Mouse (Mus musculus) activated CD4-positive, CD25-positive, alpha-beta regulatory T cell, adult 4 months (primary cell): ENCODE results near the gene Wipi1. TPM values are rescaled to one million over a fixed set of nuclear protein-coding genes. Genes with fewer than 3 reads are reported as not detected.
"Not testable (repeated sequence)": the region's sequence is repeated elsewhere in the genome, so short reads cannot be mapped to it uniquely, and the experiment has no call there.

Experiments used
- ATAC-seq: one replicate; pipeline ENCODE4 v1.8.0; 2017
- polyA plus RNA-seq, 2 experiments: library from polyadenylated mRNA; unstranded; fragments of 100-300 nt; shearing (Covaris generic); gene quantifications; one replicate each; pipeline ENCODE4 v1.2.1; 2017

Wipi1 gene
- polyA plus RNA-seq = under 1 TPM in 1 of 2 experiments, not detected in 1; 0.29 TPM

GRCm38 (mm10) chr11:109611303-109612149, at the start of gene Wipi1:
Gene Wipi1, minus strand, starts transcription at chr11:109611967.
- peak; percentile 85 for ATAC-seq

GRCm38 (mm10) chr11:109660526-109660925, 48.8 kb upstream of the Wipi1 start:
- not testable (repeated sequence) for ATAC-seq

GRCm38 (mm10) chr11:109656232-109656631, 44.5 kb upstream of the Wipi1 start:
- no peak for ATAC-seq

GRCm38 (mm10) chr11:109654581-109654980, 42.8 kb upstream of the Wipi1 start:
- no peak for ATAC-seq

- no peak for ATAC-seq
Measured at GRCm38 (mm10) chr11:109653201-109653600, 41.4 kb upstream of the Wipi1 start.

- ATAC-seq = no peak
Measured at GRCm38 (mm10) chr11:109652505-109652904, 40.7 kb upstream of the Wipi1 start.

GRCm38 (mm10) chr11:109651566-109652024, 39.8 kb upstream of the Wipi1 start:
- no peak for ATAC-seq

GRCm38 (mm10) chr11:109650788-109651565, 39.2 kb upstream of the Wipi1 start:
- peak; percentile 85 for ATAC-seq

GRCm38 (mm10) chr11:109649975-109650701, 38.4 kb upstream of the Wipi1 start:
- peak; percentile 42 for ATAC-seq

GRCm38 (mm10) chr11:109649206-109649605, 37.4 kb upstream of the Wipi1 start, which contains the start of gene Prkar1a:
Gene Prkar1a, plus strand, starts transcription at chr11:109649405.
- no peak for ATAC-seq

- no peak for ATAC-seq
Measured at GRCm38 (mm10) chr11:109648510-109648909, 36.7 kb upstream of the Wipi1 start.

GRCm38 (mm10) chr11:109641498-109642222, 29.9 kb upstream of the Wipi1 start:
- no peak for ATAC-seq

- no peak for ATAC-seq
Measured at GRCm38 (mm10) chr11:109635871-109636395, 24.2 kb upstream of the Wipi1 start.

GRCm38 (mm10) chr11:109634928-109635327, 23.2 kb upstream of the Wipi1 start:
- ATAC-seq = no peak

GRCm38 (mm10) chr11:109629021-109629521, 17.3 kb upstream of the Wipi1 start:
- no peak for ATAC-seq

GRCm38 (mm10) chr11:109628099-109628498, 16.3 kb upstream of the Wipi1 start:
- ATAC-seq = no peak

GRCm38 (mm10) chr11:109627648-109628047, 15.9 kb upstream of the Wipi1 start:
- ATAC-seq = no peak

- ATAC-seq = no peak
Measured at GRCm38 (mm10) chr11:109623238-109623637, 11.5 kb upstream of the Wipi1 start.

- no peak for ATAC-seq
Measured at GRCm38 (mm10) chr11:109622518-109623037, 10.8 kb upstream of the Wipi1 start.

- ATAC-seq = peak; percentile 72
Measured at GRCm38 (mm10) chr11:109621183-109621582, 9.4 kb upstream of the Wipi1 start.

- no peak for ATAC-seq
Measured at GRCm38 (mm10) chr11:109620356-109620755, 8.6 kb upstream of the Wipi1 start.
